Mouse (Mus musculus): ENCODE results near the gene Pdpr. TPM values are rescaled to one million over a fixed set of nuclear protein-coding genes. Genes with fewer than 3 reads are reported as not detected.
"Not testable (repeated sequence)": the region's sequence is repeated elsewhere in the genome, so short reads cannot be mapped to it uniquely, and the experiment has no call there.

The Pdpr gene
- total RNA-seq (2021), result 10 to 100 TPM; 31.6 to 32.1 TPM
- long read RNA-seq, experiment 1, full-length matches to known transcripts, result 1 of 20 reads
- long read RNA-seq, experiment 1, partial matches to known transcripts, result 4 of 20 reads
- long read RNA-seq, experiment 1, other reads (novel, unspliced or antisense), result 15 of 20 reads
- long read RNA-seq, experiment 2, partial matches to known transcripts, result 3 of 6 reads
- long read RNA-seq, experiment 2, other reads (novel, unspliced or antisense), result 3 of 6 reads

- intact Hi-C loops (cut with DNase I), result loop anchor here (2.0 kb wide), 1 partner anchor 51 kb away; no protein-coding TSS in a partner anchor
These were observed at the start of gene Pdpr for GRCm38 (mm10) chr8:111093865-111094718. Gene Pdpr, plus strand, starts transcription at chr8:111094630.

GRCm38 (mm10) chr8:111048694-111049093 is 45.7 kb upstream of the Pdpr start:
- DNase-seq (ENCODE audit: low spot score in 2 of 2), result no peak
- intact Hi-C loops (cut with DNase I), result no loop called here

More at GRCm38 (mm10) chr8:111093865-111094718, at the start of gene Pdpr:
- DNase-seq (ENCODE audit: low spot score in 2 of 2), result peak; percentile 88 to 90

- no peak for DNase-seq (ENCODE audit: low spot score in 2 of 2)
- intact Hi-C loops (cut with DNase I), result no loop called here
These were observed 45.3 kb upstream of the Pdpr start for GRCm38 (mm10) chr8:111049106-111049505.

GRCm38 (mm10) chr8:111053827-111054518 is 40.5 kb upstream of the Pdpr start:
- DNase-seq (ENCODE audit: low spot score in 2 of 2), result no peak
- intact Hi-C loops (cut with DNase I), result no loop called here

GRCm38 (mm10) chr8:111055031-111055634 is 39.3 kb upstream of the Pdpr start:
- intact Hi-C loops (cut with DNase I), result no loop called here
- DNase-seq (ENCODE audit: low spot score in 2 of 2), result no peak

- no peak for DNase-seq (ENCODE audit: low spot score in 2 of 2)
- intact Hi-C loops (cut with DNase I), result no loop called here
These were observed 38.8 kb upstream of the Pdpr start for GRCm38 (mm10) chr8:111055661-111056060.

- intact Hi-C loops (cut with DNase I), result no loop called here
- peak; percentile 92 to 95 for DNase-seq (ENCODE audit: low spot score in 2 of 2)
These were observed 38.2 kb upstream of the Pdpr start, which contains the start of gene Exosc6 for GRCm38 (mm10) chr8:111056158-111056663. Gene Exosc6, plus strand, starts transcription at chr8:111056339.

- peak; percentile 32 to 36 for DNase-seq (ENCODE audit: low spot score in 2 of 2)
- intact Hi-C loops (cut with DNase I), result no loop called here
These were observed 37.6 kb upstream of the Pdpr start for GRCm38 (mm10) chr8:111056691-111057293.

GRCm38 (mm10) chr8:111058946-111059572 is 35.4 kb upstream of the Pdpr start:
- intact Hi-C loops (cut with DNase I), result no loop called here
- no peak for DNase-seq (ENCODE audit: low spot score in 2 of 2)

- no peak for DNase-seq (ENCODE audit: low spot score in 2 of 2)
- intact Hi-C loops (cut with DNase I), result loop anchor here (2.0 kb wide), 1 partner anchor 29 kb away; no protein-coding TSS in a partner anchor
These were observed 32.8 kb upstream of the Pdpr start for GRCm38 (mm10) chr8:111061688-111062071.

GRCm38 (mm10) chr8:111062072-111062757 is 32.2 kb upstream of the Pdpr start:
- peak; percentile 92 to 97 for DNase-seq (ENCODE audit: low spot score in 2 of 2)
- intact Hi-C loops (cut with DNase I), result loop anchor here (2.0 kb wide), 1 partner anchor 29 kb away; no protein-coding TSS in a partner anchor

- intact Hi-C loops (cut with DNase I), result loop anchor here (2.0 kb wide), 1 partner anchor 28 kb away; no protein-coding TSS in a partner anchor
- no peak for DNase-seq (ENCODE audit: low spot score in 2 of 2)
These were observed 31.5 kb upstream of the Pdpr start for GRCm38 (mm10) chr8:111062893-111063292.

GRCm38 (mm10) chr8:111066308-111066707 is 28.1 kb upstream of the Pdpr start:
- intact Hi-C loops (cut with DNase I), result no loop called here

GRCm38 (mm10) chr8:111067439-111067838 is 27.0 kb upstream of the Pdpr start:
- intact Hi-C loops (cut with DNase I), result no loop called here
- no peak for DNase-seq (ENCODE audit: low spot score in 2 of 2)

More at GRCm38 (mm10) chr8:111066308-111066707, 28.1 kb upstream of the Pdpr start:
- DNase-seq (ENCODE audit: low spot score in 2 of 2), result no peak

GRCm38 (mm10) chr8:111068660-111069059 is 25.8 kb upstream of the Pdpr start:
- intact Hi-C loops (cut with DNase I); DNase-seq (ENCODE audit: low spot score in 2 of 2): not testable (repeated sequence)

- DNase-seq (ENCODE audit: low spot score in 2 of 2), result peak; percentile 35 to 49
- intact Hi-C loops (cut with DNase I), result no loop called here
These were observed 18.5 kb upstream of the Pdpr start for GRCm38 (mm10) chr8:111075926-111076325.

GRCm38 (mm10) chr8:111079461-111079860 is 15.0 kb upstream of the Pdpr start:
- intact Hi-C loops (cut with DNase I), result no loop called here

GRCm38 (mm10) chr8:111079861-111080271 is 14.6 kb upstream of the Pdpr start:
- no peak for DNase-seq (ENCODE audit: low spot score in 2 of 2)
- intact Hi-C loops (cut with DNase I), result no loop called here

More at GRCm38 (mm10) chr8:111079461-111079860, 15.0 kb upstream of the Pdpr start:
- DNase-seq (ENCODE audit: low spot score in 2 of 2), result no peak
